Mouse (Mus musculus): ENCODE data around the gene Kif13a. TPM values are rescaled to one million over a fixed set of nuclear protein-coding genes. Genes with fewer than 3 reads are reported as not detected.

The Kif13a gene
- polyA plus RNA-seq, 1 experiment from 2014 or later: 18.5 TPM

GRCm38 (mm10) chr13:46898837-46899236 is 30.8 kb downstream of the Kif13a start:
- Histone ChIP-seq H3K36me3 (replicated peaks) (no peaks in the 10 kb centered on the region), H3K4me3 (replicated peaks) (no peak overlapping the region), H3K4me2 (no peak overlapping the region), H3K27me3 (no peaks in the 10 kb centered on the region), H3K9me3 (no peaks in the 10 kb centered on the region), H3K9ac (no peak overlapping the region), H3K27ac (no peak overlapping the region), H3K4me1 (peaks cover 10% of the 10 kb centered on the region; the same call in 1 of the 2 replicates)
- ATAC-seq (ENCODE audit: low FRiP score): no peak
- WGBS: 65% methylated on average over 2 of the region's 2 CpGs

GRCm38 (mm10) chr13:46898411-46898810 is 31.3 kb downstream of the Kif13a start:
- 49% methylated on average over 11 of the region's 11 CpGs for WGBS
- H3K9me3 ChIP-seq: no peaks in the 10 kb centered on the region
- no peaks in the 10 kb centered on the region for H3K27me3 ChIP-seq
- H3K4me1 ChIP-seq: peaks cover 10% of the 10 kb centered on the region; the same call in 1 of the 2 replicates
- H3K9ac ChIP-seq: no peak overlapping the region
- no peaks in the 10 kb centered on the region for H3K36me3 ChIP-seq (replicated peaks)
- no peak for ATAC-seq (ENCODE audit: low FRiP score)
- H3K4me2 ChIP-seq: peak overlapping the region; percentile 13; the same call in 1 of the 2 replicates
- no peak overlapping the region; the same call in 1 of the 2 replicates for H3K27ac ChIP-seq
- no peak overlapping the region for H3K4me3 ChIP-seq (replicated peaks)

GRCm38 (mm10) chr13:46892380-46892779 is 37.3 kb downstream of the Kif13a start:
- WGBS: 58% methylated on average over 4 of the region's 4 CpGs
- peaks cover 15% of the 10 kb centered on the region for H3K4me1 ChIP-seq
- no peaks in the 10 kb centered on the region for H3K9me3 ChIP-seq
- no peak overlapping the region for H3K27ac ChIP-seq
- no peaks in the 10 kb centered on the region for H3K27me3 ChIP-seq
- no peak overlapping the region for H3K9ac ChIP-seq
- no peak overlapping the region for H3K4me3 ChIP-seq (replicated peaks)
- ATAC-seq (ENCODE audit: low FRiP score): no peak
- no peak overlapping the region for H3K4me2 ChIP-seq
- H3K36me3 ChIP-seq (replicated peaks): no peaks in the 10 kb centered on the region

- Histone ChIP-seq H3K4me2 (no peak overlapping the region), H3K4me3 (replicated peaks) (no peak overlapping the region), H3K36me3 (replicated peaks) (no peaks in the 10 kb centered on the region), H3K9ac (no peak overlapping the region), H3K4me1 (peaks cover 19% of the 10 kb centered on the region), H3K27ac (no peak overlapping the region), H3K27me3 (no peaks in the 10 kb centered on the region), H3K9me3 (no peaks in the 10 kb centered on the region)
- ATAC-seq (ENCODE audit: low FRiP score): no peak
- WGBS: 83% methylated on average over 12 of the region's 12 CpGs
Measured at GRCm38 (mm10) chr13:46888150-46888683, 41.5 kb downstream of the Kif13a start.

- Histone ChIP-seq H3K4me3 (replicated peaks) (no peak overlapping the region), H3K36me3 (replicated peaks) (0 out of 2 replicates have a peak, but pooled peaks cover 2% of the 10 kb centered on the region), H3K4me2 (no peak overlapping the region), H3K27me3 (no peaks in the 10 kb centered on the region), H3K9ac (no peak overlapping the region), H3K27ac (no peak overlapping the region), H3K9me3 (no peaks in the 10 kb centered on the region), H3K4me1 (0 out of 2 replicates have a peak, but pooled peaks cover 7% of the 10 kb centered on the region)
- WGBS: 93% methylated on average over 10 of the region's 10 CpGs
- ATAC-seq (ENCODE audit: low FRiP score): no peak
Measured at GRCm38 (mm10) chr13:46886497-46887261, 43.0 kb downstream of the Kif13a start.

DNA sequence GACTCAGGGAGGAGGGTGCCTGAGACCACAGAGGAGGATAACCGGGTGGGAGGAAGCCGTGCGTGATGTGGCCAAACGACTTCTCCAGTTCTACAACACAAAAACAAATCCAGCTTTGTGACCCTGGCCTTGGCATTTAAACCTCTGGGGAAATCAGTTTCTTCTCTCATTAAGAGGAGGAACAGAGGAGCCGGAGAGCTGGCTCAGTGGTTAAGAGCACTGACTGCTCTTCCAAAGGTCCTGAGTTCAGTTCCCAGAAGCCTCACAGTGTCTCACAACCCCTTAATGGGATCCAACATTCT is 44.0 kb downstream of the Kif13a start:
- Histone ChIP-seq H3K4me3 (replicated peaks) (no peak overlapping the region), H3K27ac (no peak overlapping the region), H3K4me1 (peaks cover 10% of the 10 kb centered on the region; the same call in 1 of the 2 replicates)

DNA sequence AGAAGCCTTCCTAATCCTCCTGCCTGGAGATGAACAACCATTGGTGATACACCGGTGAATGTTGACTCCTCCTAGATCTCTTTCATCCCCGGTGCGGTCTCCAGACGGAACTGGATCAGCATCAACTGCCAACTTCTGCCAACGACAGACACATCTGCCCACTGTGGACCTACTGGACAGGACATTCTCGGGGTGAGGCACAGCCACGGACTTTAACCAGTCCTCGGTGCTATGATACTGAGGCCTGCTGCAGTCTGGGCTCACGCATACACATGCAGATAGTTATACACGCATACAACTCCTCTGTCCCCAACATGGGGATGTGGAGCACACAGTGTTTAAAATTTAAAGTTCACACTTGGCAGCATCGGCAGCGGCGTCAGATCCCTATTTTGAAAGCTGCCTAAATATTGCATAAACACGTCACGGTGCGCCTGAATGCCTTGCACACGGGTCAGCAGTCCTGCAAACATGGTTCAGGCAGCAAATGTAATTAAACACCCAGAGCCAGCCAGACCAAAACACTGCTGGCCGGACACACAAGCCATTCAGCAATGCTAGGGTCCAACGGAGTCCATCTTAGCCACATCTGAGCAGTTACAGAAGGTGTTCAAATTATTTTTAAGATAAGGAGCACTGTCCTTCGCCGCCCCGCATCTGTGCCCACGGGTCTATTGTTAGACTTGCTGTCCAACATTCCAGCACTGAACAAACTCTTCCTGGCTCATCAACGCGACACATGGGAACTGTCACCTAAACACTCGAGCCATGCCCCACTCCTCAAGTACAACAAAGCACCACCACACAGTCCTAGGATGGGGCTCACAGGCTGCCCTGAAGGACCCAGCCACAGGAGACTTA is 44.5 kb downstream of the Kif13a start:
- 85% methylated on average over 26 of the region's 26 CpGs for WGBS
- Histone ChIP-seq H3K36me3 (replicated peaks) (0 out of 2 replicates have a peak, but pooled peaks cover 2% of the 10 kb centered on the region), H3K9me3 (no peaks in the 10 kb centered on the region), H3K4me3 (replicated peaks) (no peak overlapping the region), H3K4me2 (no peak overlapping the region), H3K4me1 (peaks cover 11% of the 10 kb centered on the region; the same call in 1 of the 2 replicates), H3K9ac (no peak overlapping the region), H3K27ac (no peak overlapping the region), H3K27me3 (no peaks in the 10 kb centered on the region)
- ATAC-seq (ENCODE audit: low FRiP score): no peak

More for the DNA sequence above, 44.0 kb downstream of the Kif13a start:
- Histone ChIP-seq H3K27me3 (no peaks in the 10 kb centered on the region), H3K36me3 (replicated peaks) (0 out of 2 replicates have a peak, but pooled peaks cover 2% of the 10 kb centered on the region), H3K4me2 (no peak overlapping the region), H3K9ac (no peak overlapping the region), H3K9me3 (no peaks in the 10 kb centered on the region)
- ATAC-seq (ENCODE audit: low FRiP score): no peak
- 78% methylated on average over 5 of the region's 5 CpGs for WGBS

DNA sequence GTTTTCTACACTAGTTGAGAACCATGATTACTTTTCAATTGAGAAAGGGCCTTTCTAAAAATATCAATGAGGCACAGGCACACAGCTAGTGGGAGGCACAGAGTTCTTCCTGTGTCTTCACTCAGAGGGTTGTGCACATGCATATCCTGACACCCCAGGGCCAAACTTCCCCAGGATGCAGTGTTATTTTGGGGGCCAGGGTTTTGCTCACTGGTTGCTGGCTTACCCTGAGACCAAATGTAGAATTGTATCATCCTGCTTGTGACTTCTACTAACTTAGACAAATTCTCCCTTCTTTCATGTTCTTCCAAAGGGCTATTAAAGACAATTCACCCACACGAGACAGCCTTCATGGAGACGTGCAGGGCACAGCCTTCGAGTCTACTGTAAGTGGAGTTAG is 45.7 kb downstream of the Kif13a start:
- 88% methylated on average over 3 of the region's 3 CpGs for WGBS
- Histone ChIP-seq H3K4me2 (no peak overlapping the region), H3K4me1 (peaks cover 11% of the 10 kb centered on the region; the same call in 1 of the 2 replicates), H3K27ac (no peak overlapping the region), H3K9ac (no peak overlapping the region), H3K27me3 (no peaks in the 10 kb centered on the region), H3K4me3 (replicated peaks) (no peak overlapping the region), H3K9me3 (no peaks in the 10 kb centered on the region), H3K36me3 (replicated peaks) (0 out of 2 replicates have a peak, but pooled peaks cover 2% of the 10 kb centered on the region)
- no peak for ATAC-seq (ENCODE audit: low FRiP score)

DNA sequence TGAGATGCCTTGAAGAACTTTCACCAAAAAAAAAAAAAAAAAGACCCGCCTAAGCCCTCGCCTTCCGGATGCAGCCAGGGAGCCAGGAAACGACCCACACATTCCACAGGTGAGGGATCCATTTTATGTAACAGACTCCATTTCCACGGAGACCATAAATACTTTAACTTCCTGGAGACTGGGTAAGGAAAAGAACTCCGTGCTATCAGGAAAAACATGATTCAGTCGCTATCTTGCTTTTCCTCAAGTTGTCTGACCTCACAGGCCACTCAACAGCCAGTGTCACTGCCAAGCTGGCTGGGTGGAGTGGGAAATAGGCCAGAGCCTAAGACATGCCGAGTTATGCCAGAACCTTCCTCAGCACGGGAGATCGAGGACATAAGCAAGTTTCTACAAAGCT is 46.3 kb downstream of the Kif13a start:
- ATAC-seq (ENCODE audit: low FRiP score): no peak
- Histone ChIP-seq H3K9me3 (no peaks in the 10 kb centered on the region), H3K4me2 (no peak overlapping the region), H3K9ac (no peak overlapping the region), H3K4me3 (replicated peaks) (no peak overlapping the region), H3K27me3 (no peaks in the 10 kb centered on the region), H3K36me3 (replicated peaks) (0 out of 2 replicates have a peak, but pooled peaks cover 2% of the 10 kb centered on the region), H3K4me1 (peaks cover 11% of the 10 kb centered on the region; the same call in 1 of the 2 replicates), H3K27ac (no peak overlapping the region)
- 89% methylated on average over 10 of the region's 10 CpGs for WGBS

- H3K27ac ChIP-seq: no peak overlapping the region
- 53% methylated on average over 14 of the region's 14 CpGs for WGBS
- H3K4me3 ChIP-seq (replicated peaks): no peak overlapping the region
- H3K27me3 ChIP-seq: no peaks in the 10 kb centered on the region
- H3K4me1 ChIP-seq: peaks cover 8% of the 10 kb centered on the region; the same call in 1 of the 2 replicates
- H3K9me3 ChIP-seq: no peaks in the 10 kb centered on the region
- H3K9ac ChIP-seq: no peak overlapping the region
- no peak for ATAC-seq (ENCODE audit: low FRiP score)
- no peak overlapping the region for H3K4me2 ChIP-seq
- H3K36me3 ChIP-seq (replicated peaks): 0 out of 2 replicates have a peak, but pooled peaks cover 2% of the 10 kb centered on the region
Measured at GRCm38 (mm10) chr13:46880736-46881135, 48.9 kb downstream of the Kif13a start.

DNA sequence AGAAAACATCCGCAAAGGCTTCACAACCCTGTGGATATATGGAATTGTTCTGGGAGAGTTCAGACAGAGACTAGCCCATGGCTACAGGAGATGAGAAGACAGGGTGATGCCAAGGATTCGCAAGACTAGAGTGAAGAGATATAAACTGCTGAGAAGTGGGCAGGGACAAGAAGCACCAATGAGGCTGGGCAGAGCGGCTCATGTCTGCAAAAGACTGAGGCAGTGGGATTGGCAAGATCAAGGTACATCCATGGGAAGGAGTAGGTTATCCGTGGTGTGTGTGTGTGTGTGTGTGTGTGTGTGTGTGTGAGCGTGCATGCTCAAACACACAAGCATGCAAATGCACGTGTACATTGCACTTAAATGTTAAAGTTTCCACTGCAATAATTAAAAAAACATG is 49.4 kb downstream of the Kif13a start:
- no peaks in the 10 kb centered on the region for H3K9me3 ChIP-seq
- no peak overlapping the region for H3K4me3 ChIP-seq (replicated peaks)
- no peak overlapping the region for H3K4me2 ChIP-seq
- no peak overlapping the region for H3K9ac ChIP-seq
- H3K27me3 ChIP-seq: no peaks in the 10 kb centered on the region
- H3K36me3 ChIP-seq (replicated peaks): 0 out of 2 replicates have a peak, but pooled peaks cover 2% of the 10 kb centered on the region
- no peak for ATAC-seq (ENCODE audit: low FRiP score)
- peaks cover 8% of the 10 kb centered on the region; the same call in 1 of the 2 replicates for H3K4me1 ChIP-seq
- H3K27ac ChIP-seq: no peak overlapping the region
- WGBS: 85% methylated on average over 6 of the region's 6 CpGs

- H3K9me3 ChIP-seq: no peaks in the 10 kb centered on the region
- H3K4me1 ChIP-seq: peaks cover 15% of the 10 kb centered on the region
- no peaks in the 10 kb centered on the region for H3K27me3 ChIP-seq
- 90% methylated on average over 4 of the region's 4 CpGs for WGBS
- H3K4me2 ChIP-seq: no peak overlapping the region
- no peak for ATAC-seq (ENCODE audit: low FRiP score)
- no peak overlapping the region for H3K4me3 ChIP-seq (replicated peaks)
- H3K36me3 ChIP-seq (replicated peaks): no peaks in the 10 kb centered on the region
- no peak overlapping the region for H3K9ac ChIP-seq
- no peak overlapping the region for H3K27ac ChIP-seq
Measured at GRCm38 (mm10) chr13:46877049-46877448, 52.6 kb downstream of the Kif13a start.
